Mouse (Mus musculus) ES-CJ7 (cell line): Measurements from ENCODE around the gene Stk25.
"Not testable (repeated sequence)": the region's sequence is repeated elsewhere in the genome, so short reads cannot be mapped to it uniquely, and the experiment has no call there.

Experiments used
- DNase-seq: peaks from one replicate; pipeline ENCODE4 v3.0.0; 2011; ENCODE audit warnings: low read depth, low spot score

Gene Stk25

GRCm38 (mm10) chr1:93658559-93658958, at the start of gene Stk25:
TSS of gene Stk25 (minus strand) at chr1:93658659.
- not testable (repeated sequence) for DNase-seq

GRCm38 (mm10) chr1:93705389-93705788, 46.9 kb upstream of the Stk25 start:
- DNase-seq = peak; percentile 68

- DNase-seq = no peak
These were observed 45.9 kb upstream of the Stk25 start for GRCm38 (mm10) chr1:93704341-93704740.

- DNase-seq = no peak
These were observed 45.1 kb upstream of the Stk25 start for GRCm38 (mm10) chr1:93703472-93704048.

GRCm38 (mm10) chr1:93702106-93702505, 43.6 kb upstream of the Stk25 start:
- DNase-seq = no peak

- no peak for DNase-seq
These were observed 40.7 kb upstream of the Stk25 start for GRCm38 (mm10) chr1:93699159-93699558.

GRCm38 (mm10) chr1:93697317-93697716, 38.9 kb upstream of the Stk25 start:
- no peak for DNase-seq

GRCm38 (mm10) chr1:93694966-93695365, 36.5 kb upstream of the Stk25 start:
- DNase-seq = no peak

GRCm38 (mm10) chr1:93693943-93694342, 35.5 kb upstream of the Stk25 start:
- DNase-seq = no peak

- no peak for DNase-seq
These were observed 35.0 kb upstream of the Stk25 start for GRCm38 (mm10) chr1:93693502-93693901.

GRCm38 (mm10) chr1:93692773-93693172, 34.3 kb upstream of the Stk25 start:
- no peak for DNase-seq

- DNase-seq = no peak
These were observed 33.4 kb upstream of the Stk25 start for GRCm38 (mm10) chr1:93691786-93692357.

- no peak for DNase-seq
These were observed 32.6 kb upstream of the Stk25 start for GRCm38 (mm10) chr1:93691106-93691505.

- DNase-seq = no peak
These were observed 31.5 kb upstream of the Stk25 start for GRCm38 (mm10) chr1:93689901-93690496.

GRCm38 (mm10) chr1:93688154-93688553, 29.7 kb upstream of the Stk25 start:
- DNase-seq = no peak

GRCm38 (mm10) chr1:93686961-93687320, 28.5 kb upstream of the Stk25 start:
- no peak for DNase-seq

GRCm38 (mm10) chr1:93686245-93686960, 27.9 kb upstream of the Stk25 start:
- DNase-seq = peak; percentile 88

- peak; percentile 85 for DNase-seq
These were observed 27.2 kb upstream of the Stk25 start, which contains the start of gene Bok for GRCm38 (mm10) chr1:93685401-93686244. TSS of gene Bok (plus strand) at chr1:93685660.

GRCm38 (mm10) chr1:93679889-93680568, 21.6 kb upstream of the Stk25 start:
- DNase-seq = no peak

- DNase-seq = no peak
These were observed 19.9 kb upstream of the Stk25 start for GRCm38 (mm10) chr1:93678386-93678785.

GRCm38 (mm10) chr1:93672682-93673081, 14.2 kb upstream of the Stk25 start:
- peak; percentile 82 for DNase-seq
